Mouse (Mus musculus): ENCODE data around the gene Abcb5. TPM values are rescaled to one million over a fixed set of nuclear protein-coding genes. Genes with fewer than 3 reads are reported as not detected.
"Not testable (repeated sequence)": the region's sequence is repeated elsewhere in the genome, so short reads cannot be mapped to it uniquely, and the experiment has no call there.

Gene Abcb5
- total and polyA plus RNA-seq, 2 experiments from 2014 or later = 0.04 TPM; not detected in 1

DNA sequence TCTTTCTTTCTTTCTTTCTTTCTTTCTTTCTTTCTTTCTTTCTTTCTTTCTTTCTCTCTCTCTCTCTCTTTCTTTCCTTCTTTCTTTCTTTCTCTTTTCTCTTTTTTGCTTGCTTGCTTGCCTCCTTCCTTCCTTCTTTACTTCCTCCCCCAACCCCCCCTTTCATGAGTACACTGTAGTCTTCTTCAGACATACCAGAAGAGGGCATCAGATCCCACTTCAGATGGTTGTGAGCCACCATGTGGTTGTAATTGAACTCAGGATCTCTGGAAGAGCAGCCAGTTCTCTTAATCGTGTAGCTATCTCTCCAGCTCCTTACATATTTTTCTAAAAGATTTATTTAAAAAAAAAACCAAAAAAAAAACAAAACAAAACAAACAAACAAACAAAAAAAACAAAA lies 42.3 kb downstream of the Abcb5 start:
- ATAC-seq; H3K27ac ChIP-seq (ENCODE audit: low read depth, low read length); H3K9ac ChIP-seq; H3K36me3 ChIP-seq (ENCODE audit: insufficient read depth); H3K4me1 ChIP-seq (ENCODE audit: insufficient read depth); H3K27me3 ChIP-seq (ENCODE audit: insufficient read depth, low read length); DNase-seq; H3K9me3 ChIP-seq (ENCODE audit: low read length); H3K4me2 ChIP-seq (ENCODE audit: low read depth); H3K4me3 ChIP-seq (ENCODE audit: low read depth, low read length): not testable (repeated sequence)
- WGBS = 55% methylated on average over 1 of the region's 1 CpGs
- TF ChIP-seq CTCF (IDR thresholded peaks at IDR 0.05; ENCODE audit: low read depth) = peak; percentile 9; the same call in 1 of the 2 replicates

DNA sequence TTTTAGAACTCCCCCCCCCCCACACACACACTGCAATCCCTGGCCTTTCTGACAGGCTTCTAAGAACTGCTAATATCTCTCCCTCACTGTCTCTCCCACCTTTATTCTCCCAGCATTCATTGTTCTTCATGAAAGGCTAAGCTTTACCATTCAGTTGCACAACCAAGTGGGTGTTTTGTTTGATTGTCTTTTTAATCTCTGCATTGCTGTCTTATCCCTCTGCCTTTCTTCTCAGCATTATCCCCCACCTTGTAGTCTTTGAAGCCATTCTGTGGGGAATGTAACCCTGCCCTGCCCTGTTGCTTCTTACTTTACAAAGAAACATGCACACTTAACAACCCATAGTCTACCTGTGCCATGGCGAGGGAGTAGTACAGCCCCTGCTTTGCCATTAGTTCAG lies 48.5 kb downstream of the Abcb5 start:
- DNase-seq (no peak), ATAC-seq (no peak)
- Histone ChIP-seq H3K4me2 (ENCODE audit: low read depth) (no peak overlapping the region), H3K4me3 (ENCODE audit: low read depth, low read length) (no peak overlapping the region), H3K9ac (no peak overlapping the region), H3K4me1 (ENCODE audit: insufficient read depth) (no peaks in the 10 kb centered on the region), H3K27ac (ENCODE audit: low read depth, low read length) (no peak overlapping the region), H3K36me3 (ENCODE audit: insufficient read depth) (no peaks in the 10 kb centered on the region), H3K9me3 (ENCODE audit: low read length) (no peaks in the 10 kb centered on the region), H3K27me3 (ENCODE audit: insufficient read depth, low read length) (no peaks in the 10 kb centered on the region)
- 19% methylated on average over 1 of the region's 1 CpGs for WGBS
- TF ChIP-seq CTCF (IDR thresholded peaks at IDR 0.05; ENCODE audit: low read depth) = no peak

DNA sequence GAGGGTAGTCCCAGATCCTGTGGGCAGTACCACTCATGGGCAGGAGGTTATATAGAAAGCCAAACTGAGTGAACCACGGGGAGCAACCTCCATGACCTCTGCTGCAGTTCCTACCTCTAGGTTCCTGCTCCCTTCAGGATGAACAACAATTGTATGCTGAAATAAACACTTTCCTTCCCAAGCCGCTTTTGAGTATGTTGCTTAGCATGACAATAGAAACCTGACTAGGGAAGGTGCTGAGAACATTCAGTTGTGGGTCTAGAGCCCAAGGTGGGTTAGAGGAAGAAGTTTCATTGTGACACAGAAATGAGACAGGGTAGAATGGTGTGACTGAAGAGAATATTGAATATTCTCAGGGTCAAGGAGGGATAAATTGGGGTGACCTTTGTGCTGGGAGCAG lies 55.9 kb downstream of the Abcb5 start:
- Histone ChIP-seq H3K4me1 (ENCODE audit: insufficient read depth) (no peaks in the 10 kb centered on the region), H3K4me2 (ENCODE audit: low read depth) (no peak overlapping the region), H3K27ac (ENCODE audit: low read depth, low read length) (no peak overlapping the region), H3K9ac (no peak overlapping the region), H3K4me3 (ENCODE audit: low read depth, low read length) (no peak overlapping the region), H3K27me3 (ENCODE audit: insufficient read depth, low read length) (no peaks in the 10 kb centered on the region), H3K36me3 (ENCODE audit: insufficient read depth) (no peaks in the 10 kb centered on the region), H3K9me3 (ENCODE audit: low read length) (no peaks in the 10 kb centered on the region)
- no peak for TF ChIP-seq CTCF (IDR thresholded peaks at IDR 0.05; ENCODE audit: low read depth)
- DNase-seq = no peak
- WGBS = 76% methylated on average over 2 of the region's 2 CpGs
- no peak for ATAC-seq

DNA sequence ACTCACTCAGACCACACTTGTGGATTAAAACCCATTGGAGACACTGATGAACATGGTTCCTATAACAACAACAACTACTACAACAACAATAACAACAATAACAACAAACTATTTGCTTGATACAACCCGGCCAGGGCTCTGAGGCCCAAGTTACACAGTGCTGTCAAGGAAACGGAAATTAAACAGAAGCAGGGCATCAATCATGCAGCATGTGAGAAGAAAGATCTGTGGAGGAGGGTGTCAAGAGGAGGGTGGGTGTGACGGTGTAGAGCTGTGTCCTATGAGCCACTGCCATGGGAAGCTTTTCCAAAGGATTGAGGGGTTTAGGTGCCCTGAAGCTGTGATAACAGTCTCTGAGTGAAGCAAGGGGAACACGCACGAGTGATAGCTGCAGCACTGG lies 64.0 kb downstream of the Abcb5 start:
- no peaks in the 10 kb centered on the region for H3K27me3 ChIP-seq (ENCODE audit: insufficient read depth, low read length)
- no peaks in the 10 kb centered on the region for H3K4me1 ChIP-seq (ENCODE audit: insufficient read depth)
- no peaks in the 10 kb centered on the region for H3K9me3 ChIP-seq (ENCODE audit: low read length)
- H3K9ac ChIP-seq = no peak overlapping the region
- no peak overlapping the region for H3K27ac ChIP-seq (ENCODE audit: low read depth, low read length)
- no peak for DNase-seq
- no peak for ATAC-seq
- H3K4me3 ChIP-seq (ENCODE audit: low read depth, low read length) = no peak overlapping the region
- 75% methylated on average over 5 of the region's 5 CpGs for whole genome bisulfite sequencing
- no peaks in the 10 kb centered on the region for H3K36me3 ChIP-seq (ENCODE audit: insufficient read depth)
- TF ChIP-seq CTCF (IDR thresholded peaks at IDR 0.05; ENCODE audit: low read depth) = no peak
- H3K4me2 ChIP-seq (ENCODE audit: low read depth) = no peak overlapping the region

DNA sequence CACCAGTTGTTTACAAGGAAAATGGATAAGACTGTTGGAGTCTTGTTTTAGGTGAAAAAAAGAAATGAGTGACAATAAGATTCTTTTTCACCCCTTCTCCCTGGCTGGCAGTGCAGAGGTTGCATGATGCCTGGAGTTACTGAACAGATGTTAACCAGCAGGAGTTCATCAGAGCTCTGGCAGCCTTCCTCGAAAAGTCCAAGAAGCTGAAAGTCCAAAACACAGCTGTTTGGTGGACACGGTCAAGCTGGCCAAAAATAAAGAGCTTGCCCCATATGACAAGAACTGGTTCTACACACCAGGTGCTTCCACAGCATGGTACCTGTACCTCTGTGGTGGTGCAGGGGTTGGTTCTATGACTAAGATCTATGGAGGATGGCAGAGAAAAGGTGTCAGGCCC lies 78.3 kb downstream of the Abcb5 start:
- DNase-seq (no peak), ATAC-seq (no peak)
- no peak overlapping the region for H3K9ac ChIP-seq
- 87% methylated on average over 2 of the region's 2 CpGs for WGBS
- H3K9me3 ChIP-seq (ENCODE audit: low read length) = no peaks in the 10 kb centered on the region
- no peaks in the 10 kb centered on the region for H3K27me3 ChIP-seq (ENCODE audit: insufficient read depth, low read length)
- H3K4me2 ChIP-seq (ENCODE audit: low read depth) = no peak overlapping the region
- no peaks in the 10 kb centered on the region for H3K36me3 ChIP-seq (ENCODE audit: insufficient read depth)
- no peak for TF ChIP-seq CTCF (IDR thresholded peaks at IDR 0.05; ENCODE audit: low read depth)
- H3K27ac ChIP-seq (ENCODE audit: low read depth, low read length) = no peak overlapping the region
- H3K4me1 ChIP-seq (ENCODE audit: insufficient read depth) = no peaks in the 10 kb centered on the region
- H3K4me3 ChIP-seq (ENCODE audit: low read depth, low read length) = no peak overlapping the region

DNA sequence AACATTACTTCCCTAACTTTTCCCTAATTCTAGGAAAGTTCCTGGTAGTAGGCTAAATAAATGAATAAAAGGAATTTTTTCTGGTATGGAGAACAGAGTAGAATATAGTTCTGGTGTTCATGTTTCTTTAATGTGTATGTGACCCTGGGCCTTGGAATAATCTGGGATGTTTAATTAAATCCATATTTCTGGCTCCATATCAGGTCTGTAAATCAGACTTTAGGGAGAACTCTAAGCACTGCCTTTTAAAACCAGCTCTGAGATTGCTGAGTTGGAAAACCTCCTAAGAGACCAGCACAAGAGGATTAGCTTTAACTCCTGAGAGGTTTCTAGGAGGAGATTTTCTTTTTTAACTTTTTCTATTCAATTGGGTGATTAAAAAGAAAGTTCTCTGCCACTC lies 83.4 kb downstream of the Abcb5 start:
- H3K27me3 ChIP-seq (ENCODE audit: insufficient read depth, low read length) = no peaks in the 10 kb centered on the region
- H3K4me1 ChIP-seq (ENCODE audit: insufficient read depth) = no peaks in the 10 kb centered on the region
- H3K36me3 ChIP-seq (ENCODE audit: insufficient read depth) = no peaks in the 10 kb centered on the region
- H3K9me3 ChIP-seq (ENCODE audit: low read length) = no peaks in the 10 kb centered on the region
- ATAC-seq = no peak
- H3K4me2 ChIP-seq (ENCODE audit: low read depth) = no peak overlapping the region
- no peak overlapping the region for H3K9ac ChIP-seq
- no peak for DNase-seq
- no peak for TF ChIP-seq CTCF (IDR thresholded peaks at IDR 0.05; ENCODE audit: low read depth)
- no peak overlapping the region for H3K27ac ChIP-seq (ENCODE audit: low read depth, low read length)
- H3K4me3 ChIP-seq (ENCODE audit: low read depth, low read length) = no peak overlapping the region

DNA sequence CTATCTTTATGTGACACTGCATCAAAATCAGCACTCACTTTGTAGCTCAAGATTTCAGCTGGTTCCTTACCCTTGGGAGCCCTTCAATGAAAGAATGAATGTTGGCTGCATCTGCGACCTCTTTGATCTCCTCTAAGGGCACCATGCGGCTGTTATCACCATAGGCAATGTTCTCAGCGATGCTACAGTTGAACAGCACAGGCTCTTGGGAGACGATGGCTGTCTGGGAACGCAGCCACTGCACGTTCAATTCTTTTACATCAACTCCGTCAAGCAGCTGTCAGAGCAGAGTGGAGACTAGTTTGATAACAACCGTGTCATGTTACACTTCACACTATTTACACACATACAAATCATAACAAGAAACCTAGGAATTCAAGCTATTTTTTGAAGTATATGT lies 93.5 kb downstream of the Abcb5 start:
- H3K36me3 ChIP-seq (ENCODE audit: insufficient read depth) = no peaks in the 10 kb centered on the region
- DNase-seq = no peak
- H3K4me1 ChIP-seq (ENCODE audit: insufficient read depth) = no peaks in the 10 kb centered on the region
- H3K27me3 ChIP-seq (ENCODE audit: insufficient read depth, low read length) = no peaks in the 10 kb centered on the region
- 65% methylated on average over 8 of the region's 8 CpGs for WGBS
- TF ChIP-seq CTCF (IDR thresholded peaks at IDR 0.05; ENCODE audit: low read depth) = no peak
- no peak overlapping the region for H3K27ac ChIP-seq (ENCODE audit: low read depth, low read length)
- no peak overlapping the region for H3K9ac ChIP-seq
- no peak overlapping the region for H3K4me3 ChIP-seq (ENCODE audit: low read depth, low read length)
- ATAC-seq = no peak
- H3K9me3 ChIP-seq (ENCODE audit: low read length) = no peaks in the 10 kb centered on the region
- H3K4me2 ChIP-seq (ENCODE audit: low read depth) = no peak overlapping the region

DNA sequence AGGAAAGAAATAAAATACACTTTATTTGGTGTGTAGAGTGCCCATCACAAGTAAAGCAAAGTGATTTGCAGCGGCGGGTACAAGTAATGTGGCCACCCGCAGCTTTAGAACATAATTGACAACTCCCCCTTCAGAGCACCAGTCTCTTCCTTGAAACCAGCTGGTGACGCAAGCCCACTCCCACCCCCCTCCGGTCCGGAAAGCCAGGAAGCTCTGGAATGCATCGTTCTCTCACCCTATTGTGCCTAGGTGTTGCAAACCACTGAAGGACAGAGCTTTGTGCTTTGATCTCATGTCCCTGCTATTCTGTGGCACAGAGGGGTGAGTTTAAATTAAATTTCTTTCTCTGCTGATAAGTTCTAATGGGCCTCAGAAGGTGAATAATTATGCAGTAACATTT lies 110.1 kb downstream of the Abcb5 start:
- Histone ChIP-seq H3K36me3 (ENCODE audit: insufficient read depth) (no peaks in the 10 kb centered on the region), H3K4me3 (ENCODE audit: low read depth, low read length) (no peak overlapping the region), H3K4me1 (ENCODE audit: insufficient read depth) (peaks cover 5% of the 10 kb centered on the region; the same call in 1 of the 2 replicates), H3K9ac (no peak overlapping the region), H3K27me3 (ENCODE audit: insufficient read depth, low read length) (peaks cover 29% of the 10 kb centered on the region), H3K27ac (ENCODE audit: low read depth, low read length) (no peak overlapping the region), H3K9me3 (ENCODE audit: low read length) (no peaks in the 10 kb centered on the region), H3K4me2 (ENCODE audit: low read depth) (no peak overlapping the region)
- TF ChIP-seq CTCF (IDR thresholded peaks at IDR 0.05; ENCODE audit: low read depth) = no peak
- peak; percentile 10 for DNase-seq
- WGBS = 2% methylated on average over 7 of the region's 7 CpGs
- ATAC-seq = no peak

All from forebrain, postnatal 0 days (tissue).